Mouse (Mus musculus): ENCODE results near the gene Tmcc1.

DNA sequence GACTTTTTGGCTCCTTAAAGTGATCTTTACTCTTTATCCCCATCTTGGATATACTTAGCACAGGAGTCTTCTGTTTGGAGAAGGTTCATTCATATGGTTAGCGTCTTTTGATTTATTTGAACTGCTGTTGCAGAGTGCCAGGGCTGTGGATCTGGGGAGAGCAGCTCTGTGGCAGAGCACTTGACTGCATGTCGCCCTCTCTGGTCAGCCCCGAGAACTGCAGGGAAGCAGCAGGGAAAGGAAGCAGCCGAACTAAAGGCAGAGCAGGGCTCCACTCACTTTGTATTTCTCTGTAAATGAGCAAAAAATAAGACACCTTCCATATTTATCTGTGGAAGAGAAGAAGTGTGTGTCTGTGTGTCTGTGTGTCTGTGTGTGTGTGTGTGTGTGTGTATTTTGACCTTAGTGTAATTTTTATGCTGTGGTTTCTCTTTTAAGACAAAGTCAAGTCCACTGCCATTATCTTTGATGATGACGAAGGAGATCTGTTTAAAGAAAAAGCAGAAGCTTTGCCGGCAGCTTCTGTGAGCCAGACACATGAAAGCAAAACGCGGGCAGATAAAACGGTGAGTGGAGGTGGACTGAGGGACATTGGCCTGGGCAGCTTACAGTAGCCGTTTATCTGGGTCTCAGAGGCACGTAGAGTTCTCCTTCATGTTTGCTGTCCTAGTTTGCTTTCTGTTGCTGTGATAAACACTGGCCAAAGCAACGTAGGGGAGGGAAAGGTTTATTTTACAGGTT lies 35.7 kb upstream of the Tmcc1 start:
- TF ChIP-seq GATA1 (IDR thresholded peaks at IDR 0.05; ENCODE audit: borderline replicate concordance, low read length): no peak
- no peak for TF ChIP-seq FLI1 (IDR thresholded peaks at IDR 0.05; ENCODE audit: low read length)
